Mouse (Mus musculus): Measurements from ENCODE around the gene Palmd.

DNA sequence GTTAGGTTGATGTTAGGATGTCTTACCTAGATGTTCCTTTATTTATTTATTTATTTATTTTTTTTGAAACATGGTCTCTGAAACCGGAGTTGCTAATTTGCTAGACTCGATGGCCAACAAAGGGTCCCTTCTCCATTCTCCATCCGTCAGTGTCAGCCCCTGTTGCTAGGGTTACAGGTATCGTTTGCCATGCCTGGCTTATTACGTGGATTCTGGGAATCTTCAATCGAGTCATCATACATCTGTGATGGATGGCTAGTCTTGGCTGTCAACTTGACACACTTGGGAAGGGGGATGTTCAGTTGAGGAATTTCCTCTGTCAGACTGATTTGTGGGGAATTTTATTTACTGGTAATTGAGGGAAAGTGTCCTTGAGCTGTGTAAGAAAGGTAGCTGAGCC is 26.0 kb downstream of the Palmd start:
- TF ChIP-seq CTCF (IDR thresholded peaks at IDR 0.05; ENCODE audit: low read depth) (no peak), EP300 (IDR thresholded peaks at IDR 0.05; ENCODE audit: low read depth) (no peak)
